Mouse (Mus musculus): ENCODE measurements at regions not wholly inside any gene's neighbourhood (a gene's known extent, or its start where the extent isn't known, plus 50 kb on each side); places are given as distances from the start of the nearest gene placed in this dataset.
A peak's percentile ranks its signal among the peaks of the same experiment; 100 is the strongest.

DNA sequence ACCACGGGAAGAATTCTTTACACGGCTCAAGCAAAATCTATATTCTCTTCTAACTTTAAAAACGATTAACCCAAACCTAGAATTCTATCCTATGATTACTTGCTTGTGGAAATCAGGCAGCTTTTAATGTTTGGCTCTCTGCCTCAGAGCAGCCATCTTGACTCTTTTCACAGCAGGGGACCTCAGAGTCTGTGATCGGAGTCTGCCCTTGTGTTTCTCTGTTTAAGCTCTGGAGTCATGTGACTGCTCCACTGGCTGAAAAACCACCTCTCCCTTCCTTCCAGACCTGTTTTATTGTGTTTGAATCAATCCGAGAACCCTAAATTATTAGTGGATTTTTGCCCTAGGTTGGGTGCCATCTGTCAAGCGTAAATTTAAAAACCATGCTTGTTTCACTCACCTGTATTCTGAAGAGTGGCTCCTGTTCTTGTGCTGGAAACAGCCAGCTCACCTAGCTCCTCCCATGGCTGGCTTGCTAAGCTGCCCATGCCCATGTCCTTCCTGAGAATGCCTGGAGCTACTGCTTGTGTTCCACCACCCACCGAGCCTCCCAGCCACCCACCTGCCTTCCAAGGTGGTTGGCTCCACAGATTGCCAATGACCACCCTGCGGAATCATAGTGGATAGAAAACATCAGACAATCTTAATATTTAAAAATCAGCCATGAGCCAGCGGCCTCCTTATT lies 62.6 kb downstream of the Perp start:
- no peaks in the 10 kb centered on the region for H3K9me3 ChIP-seq (ENCODE audit: control insufficient read depth, low read length)
- WGBS, result 88% methylated on average over 9 of the region's 9 CpGs

DNA sequence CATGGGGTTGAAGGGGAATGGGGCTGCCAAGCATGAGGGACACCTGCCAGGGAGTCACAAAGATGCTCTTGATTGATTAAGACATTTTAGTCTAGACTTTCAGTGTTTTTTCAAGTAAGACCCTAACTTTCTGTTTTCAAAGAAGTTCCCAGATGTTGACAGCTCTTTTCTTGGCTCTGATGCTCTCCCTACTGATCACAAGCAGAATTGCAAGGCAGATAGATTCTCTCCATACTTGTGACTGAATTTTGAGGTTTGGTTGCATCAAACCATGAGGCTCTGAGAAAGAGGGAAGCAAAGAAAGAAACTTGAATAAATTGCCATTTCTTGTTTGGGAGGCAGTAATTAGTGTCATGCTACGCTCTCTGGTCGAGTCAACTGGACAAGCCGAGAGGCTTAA lies 64.5 kb downstream of the Perp start:
- ATAC-seq, result no peak
- 85% methylated on average over 3 of the region's 3 CpGs for whole genome bisulfite sequencing
- H3K9me3 ChIP-seq (ENCODE audit: control insufficient read depth, low read length), result no peaks in the 10 kb centered on the region
- H3K4me2 ChIP-seq (ENCODE audit: low read length), result no peak overlapping the region
- no peak overlapping the region for H3K4me3 ChIP-seq (ENCODE audit: low read length)
- H3K4me1 ChIP-seq (ENCODE audit: control insufficient read depth, insufficient read depth, low read depth, low read length), result no peaks in the 10 kb centered on the region
- no peaks in the 10 kb centered on the region for H3K36me3 ChIP-seq (ENCODE audit: control insufficient read depth, insufficient read depth, low read length)
- no peak overlapping the region for H3K27ac ChIP-seq (ENCODE audit: low read depth, low read length)
- H3K27me3 ChIP-seq (replicated peaks; ENCODE audit: control insufficient read depth, insufficient read depth, low read length), result no peaks in the 10 kb centered on the region
- no peak overlapping the region for H3K9ac ChIP-seq (ENCODE audit: low read depth, low read length)

More for the DNA sequence above, 62.6 kb downstream of the Perp start:
- Histone ChIP-seq H3K27me3 (replicated peaks; ENCODE audit: control insufficient read depth, insufficient read depth, low read length) (no peaks in the 10 kb centered on the region), H3K27ac (ENCODE audit: low read depth, low read length) (no peak overlapping the region), H3K4me1 (ENCODE audit: control insufficient read depth, insufficient read depth, low read depth, low read length) (no peaks in the 10 kb centered on the region), H3K4me2 (ENCODE audit: low read length) (no peak overlapping the region), H3K36me3 (ENCODE audit: control insufficient read depth, insufficient read depth, low read length) (no peaks in the 10 kb centered on the region), H3K4me3 (ENCODE audit: low read length) (no peak overlapping the region), H3K9ac (ENCODE audit: low read depth, low read length) (no peak overlapping the region)
- no peak for ATAC-seq

DNA sequence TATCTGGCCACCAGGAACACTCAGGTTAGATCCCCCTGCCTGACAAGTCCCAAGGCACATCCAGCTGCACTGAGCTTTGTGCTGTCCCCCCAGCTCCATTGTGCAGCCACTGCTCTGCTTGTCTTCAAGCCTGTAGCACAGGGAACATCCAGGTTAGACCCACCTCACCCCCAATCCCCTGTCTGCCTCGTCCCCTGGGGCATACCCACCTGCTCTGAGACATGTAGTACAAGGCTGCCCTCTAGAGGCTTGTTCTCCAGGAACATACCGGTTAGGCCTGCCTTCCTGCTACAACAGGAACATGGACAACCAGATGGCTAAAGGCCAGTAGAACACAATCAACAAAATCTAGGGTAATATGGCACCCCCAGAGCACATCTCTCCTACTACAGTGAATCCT lies 66.1 kb downstream of the Perp start:
- H3K9ac ChIP-seq (ENCODE audit: low read depth, low read length), result no peak overlapping the region
- ATAC-seq, result no peak
- H3K4me2 ChIP-seq (ENCODE audit: low read length), result no peak overlapping the region
- H3K27me3 ChIP-seq (replicated peaks; ENCODE audit: control insufficient read depth, insufficient read depth, low read length), result no peaks in the 10 kb centered on the region
- no peak overlapping the region for H3K27ac ChIP-seq (ENCODE audit: low read depth, low read length)
- H3K4me3 ChIP-seq (ENCODE audit: low read length), result no peak overlapping the region
- no peaks in the 10 kb centered on the region for H3K9me3 ChIP-seq (ENCODE audit: control insufficient read depth, low read length)
- no peaks in the 10 kb centered on the region for H3K36me3 ChIP-seq (ENCODE audit: control insufficient read depth, insufficient read depth, low read length)
- WGBS, result 9% methylated on average over 2 of the region's 2 CpGs
- no peaks in the 10 kb centered on the region for H3K4me1 ChIP-seq (ENCODE audit: control insufficient read depth, insufficient read depth, low read depth, low read length)

DNA sequence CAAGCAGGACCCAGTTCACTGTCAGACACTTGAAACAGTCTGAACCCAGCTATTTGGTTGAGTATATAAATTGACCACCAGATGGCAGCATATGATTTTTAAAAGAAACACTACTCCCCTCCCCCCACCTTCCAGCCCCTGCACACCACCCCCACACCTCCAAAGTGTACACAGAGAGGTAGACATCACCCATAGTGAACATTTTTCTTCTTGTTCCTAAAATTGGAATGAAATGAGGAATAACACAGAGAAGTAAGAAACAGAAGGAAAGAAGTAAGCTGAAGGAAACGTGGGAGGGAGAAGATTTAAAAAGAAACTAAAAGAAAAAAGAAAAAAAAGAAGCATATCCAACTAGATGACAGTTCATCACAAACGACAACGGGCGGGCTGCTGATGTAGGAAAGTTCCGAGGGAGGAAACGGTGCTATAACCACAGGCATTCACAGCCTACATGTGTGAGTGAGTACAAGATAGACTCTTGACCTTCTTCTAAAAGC lies 72.3 kb downstream of the Perp start:
- Histone ChIP-seq H3K27me3 (replicated peaks; ENCODE audit: control insufficient read depth, insufficient read depth, low read length) (no peaks in the 10 kb centered on the region), H3K9ac (ENCODE audit: low read depth, low read length) (no peak overlapping the region), H3K36me3 (ENCODE audit: control insufficient read depth, insufficient read depth, low read length) (no peaks in the 10 kb centered on the region), H3K9me3 (ENCODE audit: control insufficient read depth, low read length) (no peaks in the 10 kb centered on the region), H3K27ac (ENCODE audit: low read depth, low read length) (no peak overlapping the region), H3K4me2 (ENCODE audit: low read length) (no peak overlapping the region), H3K4me3 (ENCODE audit: low read length) (no peak overlapping the region), H3K4me1 (ENCODE audit: control insufficient read depth, insufficient read depth, low read depth, low read length) (no peaks in the 10 kb centered on the region)
- ATAC-seq, result peak; percentile 69
- WGBS, result 78% methylated on average over 6 of the region's 6 CpGs

- Histone ChIP-seq H3K4me2 (ENCODE audit: low read length) (no peak overlapping the region), H3K27ac (ENCODE audit: low read depth, low read length) (no peak overlapping the region), H3K27me3 (replicated peaks; ENCODE audit: control insufficient read depth, insufficient read depth, low read length) (no peaks in the 10 kb centered on the region), H3K4me1 (ENCODE audit: control insufficient read depth, insufficient read depth, low read depth, low read length) (no peaks in the 10 kb centered on the region), H3K9me3 (ENCODE audit: control insufficient read depth, low read length) (no peaks in the 10 kb centered on the region), H3K4me3 (ENCODE audit: low read length) (no peak overlapping the region), H3K9ac (ENCODE audit: low read depth, low read length) (no peak overlapping the region), H3K36me3 (ENCODE audit: control insufficient read depth, insufficient read depth, low read length) (no peaks in the 10 kb centered on the region)
- 79% methylated on average over 3 of the region's 3 CpGs for WGBS
- ATAC-seq, result no peak
Measured at GRCm38 (mm10) chr10:18923088-18923821, 78.4 kb downstream of the Perp start.

DNA sequence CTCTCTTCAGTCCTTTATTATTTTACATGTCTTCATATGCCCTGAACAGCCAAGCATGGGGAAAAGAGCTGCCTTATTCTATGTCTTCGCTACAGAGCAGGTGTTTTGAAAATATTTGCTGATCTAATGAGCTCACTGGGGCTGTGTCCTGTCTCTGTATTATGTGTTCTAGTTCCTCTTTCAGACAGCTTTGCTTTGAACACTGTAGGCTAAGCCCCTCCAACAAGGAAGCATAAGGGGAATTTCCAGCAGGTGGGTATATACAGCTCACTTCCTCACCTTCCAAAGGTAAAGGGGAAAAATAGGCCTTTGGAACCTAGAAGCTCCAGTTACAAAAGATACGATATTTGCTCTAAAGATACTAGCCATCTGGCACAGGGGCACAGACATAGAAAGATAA lies 83.0 kb downstream of the Perp start:
- Histone ChIP-seq H3K4me1 (ENCODE audit: control insufficient read depth, insufficient read depth, low read depth, low read length) (no peaks in the 10 kb centered on the region), H3K9ac (ENCODE audit: low read depth, low read length) (no peak overlapping the region), H3K27me3 (replicated peaks; ENCODE audit: control insufficient read depth, insufficient read depth, low read length) (no peaks in the 10 kb centered on the region), H3K4me3 (ENCODE audit: low read length) (no peak overlapping the region), H3K27ac (ENCODE audit: low read depth, low read length) (no peak overlapping the region), H3K9me3 (ENCODE audit: control insufficient read depth, low read length) (no peaks in the 10 kb centered on the region), H3K4me2 (ENCODE audit: low read length) (no peak overlapping the region), H3K36me3 (ENCODE audit: control insufficient read depth, insufficient read depth, low read length) (no peaks in the 10 kb centered on the region)
- 93% methylated on average over 2 of the region's 2 CpGs for WGBS
- ATAC-seq, result no peak

DNA sequence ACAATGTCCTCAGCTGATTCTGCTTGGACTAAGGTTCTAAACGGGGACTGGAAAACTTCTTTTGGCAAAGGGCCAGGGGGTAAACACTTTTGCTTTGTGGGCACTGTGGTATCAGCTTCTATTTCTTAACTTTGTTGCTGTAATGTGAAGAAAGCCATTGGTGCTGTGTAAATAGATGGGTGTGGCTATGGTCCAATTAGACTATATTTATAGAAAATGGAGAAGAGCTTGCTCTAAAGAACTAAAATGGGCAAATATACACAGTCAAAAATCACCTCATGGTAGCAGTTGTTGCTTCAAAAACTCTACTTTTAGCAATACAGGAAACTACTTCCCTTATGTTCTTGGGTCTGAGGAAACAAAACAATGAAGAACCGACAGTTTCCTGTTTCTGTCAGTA lies 84.1 kb downstream of the Tnfaip3 start:
- Histone ChIP-seq H3K4me3 (ENCODE audit: low read length) (no peak overlapping the region), H3K27ac (ENCODE audit: low read depth, low read length) (no peak overlapping the region), H3K9ac (ENCODE audit: low read depth, low read length) (no peak overlapping the region), H3K36me3 (ENCODE audit: control insufficient read depth, insufficient read depth, low read length) (no peaks in the 10 kb centered on the region), H3K4me1 (ENCODE audit: control insufficient read depth, insufficient read depth, low read depth, low read length) (no peaks in the 10 kb centered on the region), H3K4me2 (ENCODE audit: low read length) (no peak overlapping the region), H3K27me3 (replicated peaks; ENCODE audit: control insufficient read depth, insufficient read depth, low read length) (no peaks in the 10 kb centered on the region), H3K9me3 (ENCODE audit: control insufficient read depth, low read length) (no peaks in the 10 kb centered on the region)
- no peak for ATAC-seq
- 54% methylated on average over 2 of the region's 2 CpGs for WGBS

GRCm38 (mm10) chr10:18941447-18941846 lies 74.0 kb downstream of the Tnfaip3 start:
- Histone ChIP-seq H3K27me3 (replicated peaks; ENCODE audit: control insufficient read depth, insufficient read depth, low read length) (no peaks in the 10 kb centered on the region), H3K4me3 (ENCODE audit: low read length) (no peak overlapping the region), H3K4me2 (ENCODE audit: low read length) (no peak overlapping the region), H3K9me3 (ENCODE audit: control insufficient read depth, low read length) (no peaks in the 10 kb centered on the region), H3K36me3 (ENCODE audit: control insufficient read depth, insufficient read depth, low read length) (no peaks in the 10 kb centered on the region), H3K9ac (ENCODE audit: low read depth, low read length) (no peak overlapping the region), H3K27ac (ENCODE audit: low read depth, low read length) (no peak overlapping the region), H3K4me1 (ENCODE audit: control insufficient read depth, insufficient read depth, low read depth, low read length) (no peaks in the 10 kb centered on the region)
- no peak for ATAC-seq
- 78% methylated on average over 4 of the region's 4 CpGs for WGBS

GRCm38 (mm10) chr10:18941908-18942307 lies 73.5 kb downstream of the Tnfaip3 start:
- no peak overlapping the region for H3K9ac ChIP-seq (ENCODE audit: low read depth, low read length)
- no peaks in the 10 kb centered on the region for H3K27me3 ChIP-seq (replicated peaks; ENCODE audit: control insufficient read depth, insufficient read depth, low read length)
- H3K27ac ChIP-seq (ENCODE audit: low read depth, low read length), result no peak overlapping the region
- H3K4me1 ChIP-seq (ENCODE audit: control insufficient read depth, insufficient read depth, low read depth, low read length), result no peaks in the 10 kb centered on the region
- no peak overlapping the region for H3K4me2 ChIP-seq (ENCODE audit: low read length)
- WGBS, result 89% methylated on average over 7 of the region's 7 CpGs
- no peaks in the 10 kb centered on the region for H3K9me3 ChIP-seq (ENCODE audit: control insufficient read depth, low read length)
- no peak for ATAC-seq
- H3K4me3 ChIP-seq (ENCODE audit: low read length), result no peak overlapping the region
- H3K36me3 ChIP-seq (ENCODE audit: control insufficient read depth, insufficient read depth, low read length), result no peaks in the 10 kb centered on the region
